ENCODE assay signal across 12 mouse cellular contexts in the genomic region with DNA sequence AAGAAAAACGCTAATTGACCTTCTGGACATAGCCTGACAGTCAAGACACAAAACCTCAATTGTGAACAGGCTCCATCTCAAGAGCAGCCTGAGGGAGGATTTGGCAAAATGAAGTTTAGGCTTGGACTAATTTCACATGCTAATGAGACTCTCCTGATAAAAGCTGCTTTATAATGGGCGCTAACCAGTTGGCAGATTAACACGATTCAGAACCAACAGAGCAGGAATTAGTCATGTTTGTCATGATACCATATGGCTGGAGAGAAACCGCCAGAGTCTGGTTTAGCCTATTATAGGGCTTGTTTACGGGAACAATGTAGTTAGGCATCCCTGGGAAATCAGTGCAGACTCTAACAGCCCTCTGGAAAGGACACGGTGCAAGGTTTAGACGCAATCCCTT.
DNase-seq lines count a peak whose midpoint lies in the region; ATAC-seq and TF ChIP-seq lines count a peak whose summit lies in the region.
"Had no signal": no experiment of that assay in that cellular context is flagged by ENCODE, and none has a peak within 500 bp of the region (broad histone marks: within the 10 kb centered on the region; RNA-seq: fewer than 3 reads in every experiment).

No protein-coding gene starts in this region.

- H3K36me3 ChIP-seq in hindbrain, embryonic 10.5 days, result no peaks in the 10 kb centered on the region
- no peaks in the 10 kb centered on the region for H3K36me3 ChIP-seq in midbrain, embryonic 10.5 days
- no peaks in the 10 kb centered on the region for H3K36me3 ChIP-seq in liver, embryonic 11.5 days (ENCODE audit: control insufficient read depth, insufficient read depth, low read length)
- H3K36me3 ChIP-seq: limb, embryonic 15.5 days had no signal

- no peak overlapping the region for H3K4me3 ChIP-seq in hindbrain, embryonic 10.5 days
- no peak overlapping the region for H3K4me3 ChIP-seq in midbrain, embryonic 10.5 days
- H3K4me3 ChIP-seq in liver, embryonic 11.5 days (ENCODE audit: low read depth, low read length), result no peak overlapping the region
- H3K4me3 ChIP-seq: limb, embryonic 15.5 days had no signal

- WGBS in hindbrain, embryonic 10.5 days, result 41% methylated on average over 7 of the region's 7 CpGs
- 36% methylated on average over 7 of the region's 7 CpGs for WGBS in midbrain, embryonic 10.5 days
- WGBS in liver, embryonic 11.5 days, result 60% methylated on average over 7 of the region's 7 CpGs

- TF ChIP-seq CTCF in brain, embryonic 14.5 days (IDR thresholded peaks at IDR 0.05; ENCODE audit: borderline replicate concordance, extremely low read depth, insufficient read depth, insufficient read length), result no peak

- no peak overlapping the region for H3K4me2 ChIP-seq in liver, embryonic 11.5 days
- H3K4me2 ChIP-seq: heart, embryonic 11.5 days; limb, embryonic 15.5 days had no signal

- H3K9ac ChIP-seq in liver, embryonic 11.5 days (ENCODE audit: low read depth, low read length), result no peak overlapping the region
- H3K9ac ChIP-seq: limb, embryonic 15.5 days had no signal

- H3K27me3 ChIP-seq in hindbrain, embryonic 10.5 days (ENCODE audit: insufficient read depth, poor library complexity, severe bottlenecking), result 0 out of 2 replicates have a peak, but pooled peaks cover 5% of the 10 kb centered on the region
- no peaks in the 10 kb centered on the region for H3K27me3 ChIP-seq in midbrain, embryonic 10.5 days (ENCODE audit: low read depth, poor library complexity, severe bottlenecking)
- H3K27me3 ChIP-seq in liver, embryonic 11.5 days (replicated peaks; ENCODE audit: control insufficient read depth, insufficient read depth, low read length), result no peaks in the 10 kb centered on the region; the same call in 1 of the 2 replicates

- no peak for TF ChIP-seq POLR2A in brain, embryonic 14.5 days (IDR thresholded peaks at IDR 0.05; ENCODE audit: borderline replicate concordance, extremely low read depth, insufficient read depth, insufficient read length, poor library complexity, severe bottlenecking)

- H3K9me3 ChIP-seq in hindbrain, embryonic 10.5 days, result no peaks in the 10 kb centered on the region
- H3K9me3 ChIP-seq in midbrain, embryonic 10.5 days (replicated peaks), result no peaks in the 10 kb centered on the region
- no peaks in the 10 kb centered on the region for H3K9me3 ChIP-seq in liver, embryonic 11.5 days (ENCODE audit: control insufficient read depth, low read length)
- H3K9me3 ChIP-seq: limb, embryonic 15.5 days had no signal

- H3K4me1 ChIP-seq in hindbrain, embryonic 10.5 days (replicated peaks), result peaks cover 80% of the 10 kb centered on the region
- H3K4me1 ChIP-seq in midbrain, embryonic 10.5 days, result peaks cover 79% of the 10 kb centered on the region
- no peaks in the 10 kb centered on the region for H3K4me1 ChIP-seq in liver, embryonic 11.5 days (replicated peaks; ENCODE audit: control insufficient read depth, insufficient read depth, low read length)

- H3K27ac ChIP-seq in hindbrain, embryonic 10.5 days, result peak overlapping the region; percentile 85
- peak overlapping the region; percentile 85 for H3K27ac ChIP-seq in midbrain, embryonic 10.5 days (replicated peaks)
- H3K27ac ChIP-seq in liver, embryonic 11.5 days (ENCODE audit: low read depth, low read length), result no peak overlapping the region
- H3K27ac ChIP-seq: kidney, postnatal 0 days; limb, embryonic 15.5 days had no signal

- ATAC-seq in liver, embryonic 11.5 days (replicated peaks; ENCODE audit: low FRiP score), result no peak

- DNase-seq in MN1 (ENCODE audit: low spot score), result peak; percentile 13
- peak; percentile 98 for DNase-seq in brain, embryonic 14.5 days (ENCODE audit: low read depth)
- peak; percentile 35 for DNase-seq in hindbrain, embryonic 10.5 days (ENCODE audit: low spot score)
- DNase-seq in midbrain, embryonic 10.5 days (ENCODE audit: low spot score), result peak; percentile 40
- DNase-seq in kidney, adult 8-10 months, result no peak
- no peak for DNase-seq in liver, embryonic 11.5 days (ENCODE audit: low spot score)
- DNase-seq in ovary, adult 18-20 months (ENCODE audit: low spot score), result no peak
- DNase-seq in thymus, postnatal 10 days (ENCODE audit: low spot score in 2 of 2), result no peak
- DNase-seq: adrenal gland, postnatal 10 days had no signal

Comparison
In these comparisons a context has a peak if more than half of its experiments do, and no peak if none do; other contexts are left out.
1. DNase-seq: peak in MN1 (single experiment), brain, embryonic 14.5 days (single experiment), hindbrain, embryonic 10.5 days (single experiment) and midbrain, embryonic 10.5 days (single experiment); none in kidney, adult 8-10 months (0 of 2), liver, embryonic 11.5 days (single experiment), ovary, adult 18-20 months (single experiment) and thymus, postnatal 10 days (0 of 2).